Mouse (Mus musculus) R1 (cell line): ENCODE data around the gene Eef1akmt1.

Experiments used
- DNase-seq: peaks from one replicate; pipeline ENCODE4 v3.0.0-alpha.2; 2018; ENCODE audit warnings: low read depth, low spot score

Eef1akmt1 gene

DNA sequence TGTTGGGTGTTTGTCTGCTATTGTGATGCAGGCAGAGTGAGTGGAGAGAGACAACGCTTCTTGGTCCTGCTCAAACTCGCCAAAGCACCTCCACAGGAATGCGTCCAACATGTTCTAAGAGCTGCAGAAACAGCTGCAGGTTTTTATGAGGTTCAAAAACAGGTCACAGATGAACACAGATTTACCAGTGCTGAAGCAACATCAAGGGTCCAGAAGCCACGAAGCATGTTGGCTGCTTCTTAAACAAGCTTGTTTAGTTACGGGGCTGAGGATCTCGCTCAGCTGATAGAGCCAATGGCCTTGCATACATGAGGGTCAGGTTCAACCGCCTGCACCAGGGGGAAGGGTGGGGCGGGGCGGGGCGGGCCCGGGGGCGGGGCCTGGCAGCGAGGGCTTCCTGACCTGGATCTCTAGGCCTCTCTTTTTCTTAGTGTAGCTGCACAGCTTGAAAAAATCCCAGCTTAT, 24.8 kb downstream of the Eef1akmt1 start:
- peak; percentile 73 for DNase-seq

DNA sequence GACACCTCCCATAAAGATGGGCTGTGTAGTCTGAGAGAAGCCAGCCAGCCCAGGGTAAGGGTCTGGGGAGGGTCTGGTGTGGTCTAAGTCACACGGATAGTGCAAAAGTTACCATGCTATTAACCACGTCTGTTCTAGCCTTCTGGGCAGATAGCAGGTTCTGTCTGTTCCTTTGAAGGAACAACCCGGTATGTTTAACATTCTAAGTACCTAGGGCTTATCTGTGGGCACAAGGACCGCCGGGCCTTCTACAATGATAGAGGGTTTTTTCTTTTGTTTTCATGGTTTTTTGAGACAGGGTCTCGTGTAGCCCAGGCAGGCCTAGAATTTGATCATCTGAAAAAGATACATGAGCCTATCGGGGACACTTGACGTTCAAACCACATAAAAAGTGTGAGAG, 25.3 kb downstream of the Eef1akmt1 start:
- no peak for DNase-seq

DNA sequence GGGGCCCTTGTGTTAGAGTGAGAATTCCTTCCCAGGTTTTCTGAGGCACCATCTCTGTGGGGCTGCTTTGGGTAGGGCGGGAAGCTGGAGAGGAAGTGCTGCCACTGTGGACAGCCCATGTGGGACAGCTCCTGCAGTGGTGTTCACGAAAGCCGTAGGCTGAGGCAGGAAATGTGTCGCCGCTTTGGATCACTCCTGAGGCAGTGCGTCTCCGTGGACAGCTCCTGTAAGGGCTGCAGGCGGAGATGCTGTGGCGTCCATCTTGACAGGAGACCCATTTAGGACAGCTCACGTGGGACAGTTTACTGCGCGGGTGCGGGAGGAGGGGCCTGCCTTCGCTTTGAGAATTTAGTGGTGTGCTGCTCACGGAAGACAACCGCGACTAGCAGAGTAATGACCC, 25.9 kb downstream of the Eef1akmt1 start:
- peak; percentile 65 for DNase-seq

DNA sequence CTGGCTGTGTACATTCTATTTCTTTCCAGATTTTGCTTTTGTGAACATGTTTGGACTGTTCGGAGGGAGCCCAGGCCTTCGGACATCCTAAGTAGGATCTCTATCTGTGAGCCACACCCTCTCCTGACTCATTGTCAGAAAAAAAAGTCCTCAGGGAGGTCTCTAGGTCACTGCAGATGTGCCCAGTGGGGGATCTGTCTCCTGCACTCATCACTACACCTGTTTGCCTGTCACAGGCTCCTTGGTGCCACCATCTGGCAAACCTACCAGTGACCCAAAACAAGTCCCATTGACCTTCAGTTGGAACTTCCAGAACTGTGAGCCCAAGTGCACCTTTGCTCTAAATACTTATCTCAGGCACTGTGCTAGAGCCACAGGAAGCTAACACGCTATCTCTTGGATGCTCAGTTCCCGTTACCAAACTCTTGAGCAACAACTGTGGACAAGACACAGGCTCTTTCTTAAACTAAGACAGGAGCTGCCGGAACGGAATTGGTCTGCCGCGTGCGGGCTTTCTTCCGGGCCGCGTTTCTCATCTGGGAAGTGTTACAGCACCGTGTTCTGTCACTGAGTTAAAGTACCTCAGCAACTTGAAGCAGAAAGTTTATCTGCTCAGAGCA, 27.9 kb downstream of the Eef1akmt1 start:
- peak; percentile 48 for DNase-seq

DNA sequence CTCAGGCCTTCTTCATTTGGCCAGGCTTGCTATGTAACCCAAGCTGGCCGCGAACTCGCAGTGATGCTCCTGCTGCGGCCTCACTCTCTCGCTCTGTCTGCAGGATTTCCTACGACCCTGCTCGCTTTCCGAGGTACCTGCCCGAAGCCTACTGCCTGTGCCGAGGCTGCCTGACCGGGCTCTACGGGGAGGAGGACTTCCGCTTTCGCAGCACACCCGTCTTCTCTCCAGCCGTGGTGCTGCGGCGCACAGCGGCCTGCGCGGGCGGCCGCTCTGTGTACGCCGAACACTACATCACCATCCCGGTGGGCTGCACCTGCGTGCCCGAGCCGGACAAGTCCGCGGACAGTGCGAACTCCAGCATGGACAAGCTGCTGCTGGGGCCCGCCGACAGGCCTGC, 29.2 kb downstream of the Eef1akmt1 start:
- peak; percentile 64 for DNase-seq

DNA sequence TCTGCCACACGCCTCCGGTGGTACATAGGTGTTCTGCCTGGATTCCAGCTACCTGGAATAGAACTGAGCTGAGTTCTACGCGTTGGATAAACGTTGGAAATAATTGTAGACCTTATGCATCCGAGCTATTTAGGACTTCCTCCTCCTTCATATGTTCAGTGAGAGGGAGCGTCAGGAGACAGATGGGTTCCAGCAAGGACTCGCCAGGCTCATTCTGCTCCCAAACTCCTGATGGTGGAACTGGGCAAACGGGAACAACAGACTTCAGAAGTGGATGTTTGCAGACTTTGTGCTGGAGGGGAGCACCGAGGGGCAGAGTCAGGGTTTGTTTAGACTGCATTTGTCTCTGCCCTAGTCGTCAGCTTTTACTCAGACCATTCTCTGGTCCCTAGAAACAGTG, 30.7 kb downstream of the Eef1akmt1 start:
- no peak for DNase-seq

DNA sequence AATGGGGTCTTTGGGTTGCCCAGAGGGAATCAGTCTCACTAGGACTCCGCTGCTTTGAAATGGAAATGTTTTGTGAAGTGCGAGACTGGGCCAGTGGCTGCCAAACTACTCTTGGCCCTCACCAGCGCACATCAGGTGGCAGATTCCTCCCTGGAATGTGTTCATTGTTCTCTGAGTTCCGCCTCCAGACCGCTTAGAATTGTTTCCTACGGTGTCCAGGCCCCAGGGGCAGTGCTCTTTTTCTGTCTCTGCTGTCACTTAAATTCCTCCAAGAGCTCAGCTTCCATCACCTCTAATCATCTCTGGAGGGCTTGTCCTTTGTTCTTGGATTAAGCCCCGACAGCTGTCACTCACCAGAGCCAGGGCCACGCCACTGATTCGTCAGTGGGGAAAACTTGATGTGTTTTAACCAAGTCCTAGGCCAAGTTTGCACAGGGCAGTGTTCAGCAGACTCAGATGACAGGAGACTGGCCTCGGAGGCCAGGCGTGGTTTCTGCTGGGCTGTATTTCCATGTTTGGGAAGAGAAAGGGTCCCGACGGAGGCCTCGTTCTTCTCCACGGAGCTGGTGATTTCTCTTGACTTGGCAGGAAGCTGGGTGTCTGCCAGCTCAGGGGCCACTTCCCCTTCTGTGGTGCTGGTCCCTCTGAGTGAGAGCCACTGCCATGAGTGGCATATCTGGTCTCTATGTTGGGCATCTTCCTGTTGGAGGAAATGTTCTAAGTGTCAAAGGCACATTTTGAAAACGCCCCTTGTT, 34.0 kb downstream of the Eef1akmt1 start:
- peak; percentile 96 for DNase-seq

DNA sequence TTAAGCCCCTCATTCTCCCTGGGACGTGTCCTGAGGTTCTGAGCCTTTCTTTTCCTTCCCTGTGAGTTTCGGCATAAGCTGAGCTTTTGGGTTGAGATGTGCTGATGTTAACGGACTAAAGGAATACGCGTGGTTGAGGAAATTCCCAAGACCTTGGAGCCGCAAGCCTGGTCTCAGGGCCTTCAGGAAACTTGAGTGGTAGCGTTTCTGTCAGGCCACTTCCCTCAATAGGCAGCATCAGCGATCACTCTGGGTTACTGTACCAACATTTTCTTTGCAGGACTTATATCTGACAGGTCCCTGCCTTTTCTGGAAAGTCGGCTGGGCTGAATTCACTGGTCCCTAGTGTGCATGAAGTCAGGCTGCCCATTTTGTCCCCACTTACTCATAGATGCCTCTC, 34.6 kb downstream of the Eef1akmt1 start:
- DNase-seq: peak; percentile 60

DNA sequence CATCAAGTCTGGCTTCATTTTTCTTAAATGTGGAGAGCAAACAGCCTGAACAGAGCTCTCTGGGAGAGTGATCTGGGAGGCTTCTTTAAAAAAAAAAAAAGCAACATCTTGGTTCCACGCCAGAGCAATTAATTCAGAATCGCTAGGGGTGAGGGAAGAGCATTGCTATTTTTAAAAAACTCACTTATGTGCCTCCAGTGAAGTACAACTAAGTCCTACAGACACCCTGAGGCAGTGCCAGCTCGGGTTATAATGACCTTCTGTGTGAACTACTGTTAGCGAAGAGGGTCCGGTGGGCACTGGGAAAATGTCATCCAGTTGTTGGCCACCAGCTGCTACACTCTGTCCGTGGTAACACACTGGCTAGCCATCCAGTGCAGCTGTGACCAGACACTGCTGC, 35.8 kb downstream of the Eef1akmt1 start:
- no peak for DNase-seq

DNA sequence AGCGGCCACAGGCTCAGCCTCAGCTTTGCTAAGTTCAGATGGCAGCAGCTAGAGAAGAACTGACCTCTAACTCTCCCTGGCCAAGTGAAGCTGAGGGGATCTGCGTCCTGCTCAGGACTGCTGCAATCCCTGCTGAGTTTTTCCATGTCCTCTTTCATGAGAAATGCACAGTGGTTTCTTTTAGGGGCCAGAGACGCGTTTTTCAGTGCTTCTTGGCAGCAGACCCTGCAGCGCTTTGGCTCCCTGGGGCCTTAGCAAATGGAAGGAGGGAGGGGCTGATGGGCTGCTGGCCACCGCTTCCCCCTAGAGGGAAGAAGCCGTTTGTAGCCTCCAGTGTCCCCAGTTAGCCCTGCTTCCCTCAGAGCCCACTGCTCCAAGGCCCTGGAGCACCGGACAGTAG, 36.5 kb downstream of the Eef1akmt1 start:
- DNase-seq: no peak

DNA sequence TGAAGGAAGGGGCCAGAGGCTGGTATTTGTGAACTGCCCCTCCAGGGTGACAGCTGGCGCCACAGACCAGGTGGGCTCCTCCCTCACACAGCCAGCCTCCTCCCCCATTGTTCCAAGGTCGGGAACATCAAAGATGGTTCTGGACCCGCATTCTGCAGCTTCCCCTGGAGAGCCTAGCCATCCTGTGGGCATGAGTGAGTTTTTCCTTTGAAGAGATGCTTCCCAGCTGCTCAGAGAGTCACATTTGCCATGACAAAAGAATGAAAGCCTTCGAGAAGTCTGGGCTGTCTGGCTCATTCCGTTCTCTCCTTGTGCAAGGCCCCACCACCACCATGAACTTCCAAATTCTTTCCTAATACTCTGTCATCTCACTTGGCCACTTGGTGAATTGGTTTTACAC, 37.1 kb downstream of the Eef1akmt1 start:
- peak; percentile 75 for DNase-seq

DNA sequence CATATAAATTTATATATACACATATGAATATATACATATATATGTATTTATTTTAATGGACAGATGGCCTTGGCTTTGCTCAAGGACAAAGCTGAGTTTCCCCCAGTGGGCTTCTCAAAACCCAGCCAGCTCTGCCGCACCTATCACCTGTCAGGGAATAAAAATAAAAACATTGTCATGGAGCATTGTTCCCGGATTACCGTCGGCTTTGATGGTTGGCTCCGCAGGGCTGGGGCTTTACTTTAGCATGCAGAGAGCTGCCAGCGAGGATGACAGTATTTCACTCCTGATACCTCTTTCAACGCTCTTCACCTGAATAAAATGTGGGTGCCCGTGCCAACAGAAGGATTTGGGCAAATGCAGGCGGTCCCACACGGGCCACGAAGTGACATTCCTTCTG, 37.6 kb downstream of the Eef1akmt1 start:
- DNase-seq: no peak

DNA sequence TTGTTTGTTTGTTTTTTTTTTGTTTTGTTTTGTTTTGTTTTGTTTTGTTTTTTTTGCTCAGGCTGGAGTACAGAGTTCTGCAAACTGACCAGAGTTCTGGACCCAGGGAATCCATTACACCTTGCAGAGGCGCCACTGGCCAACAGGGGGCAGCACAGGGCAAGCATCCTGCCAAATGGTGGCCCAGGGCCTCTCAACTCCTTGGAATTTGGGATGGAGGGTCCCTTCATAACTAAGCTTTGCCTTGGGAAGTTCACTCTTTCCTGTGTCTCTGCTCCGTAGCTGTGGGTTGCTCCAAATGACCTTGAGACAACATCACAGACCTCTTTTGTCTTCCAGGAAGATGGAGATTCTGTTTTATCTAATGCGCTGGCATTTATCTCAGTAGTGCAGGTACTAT, 38.2 kb downstream of the Eef1akmt1 start:
- peak; percentile 71 for DNase-seq

DNA sequence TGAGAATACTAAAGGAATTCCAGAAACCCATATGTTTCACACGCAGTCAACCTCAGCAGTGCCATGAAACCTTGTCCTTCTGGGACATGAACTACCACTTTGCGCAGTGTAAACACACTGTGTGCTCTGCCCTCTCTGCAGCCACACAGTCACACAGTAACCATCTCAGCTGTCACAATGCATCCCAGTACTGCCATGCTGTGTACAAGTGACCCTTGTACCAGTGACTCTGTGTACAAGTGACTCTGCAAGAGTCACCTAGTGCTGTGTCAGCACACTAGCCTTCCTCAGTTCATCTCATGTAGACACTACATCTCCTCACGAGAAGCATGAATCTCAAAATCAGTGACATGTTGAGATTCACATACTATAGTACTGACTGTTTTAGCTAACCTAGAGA, 38.8 kb downstream of the Eef1akmt1 start:
- no peak for DNase-seq

DNA sequence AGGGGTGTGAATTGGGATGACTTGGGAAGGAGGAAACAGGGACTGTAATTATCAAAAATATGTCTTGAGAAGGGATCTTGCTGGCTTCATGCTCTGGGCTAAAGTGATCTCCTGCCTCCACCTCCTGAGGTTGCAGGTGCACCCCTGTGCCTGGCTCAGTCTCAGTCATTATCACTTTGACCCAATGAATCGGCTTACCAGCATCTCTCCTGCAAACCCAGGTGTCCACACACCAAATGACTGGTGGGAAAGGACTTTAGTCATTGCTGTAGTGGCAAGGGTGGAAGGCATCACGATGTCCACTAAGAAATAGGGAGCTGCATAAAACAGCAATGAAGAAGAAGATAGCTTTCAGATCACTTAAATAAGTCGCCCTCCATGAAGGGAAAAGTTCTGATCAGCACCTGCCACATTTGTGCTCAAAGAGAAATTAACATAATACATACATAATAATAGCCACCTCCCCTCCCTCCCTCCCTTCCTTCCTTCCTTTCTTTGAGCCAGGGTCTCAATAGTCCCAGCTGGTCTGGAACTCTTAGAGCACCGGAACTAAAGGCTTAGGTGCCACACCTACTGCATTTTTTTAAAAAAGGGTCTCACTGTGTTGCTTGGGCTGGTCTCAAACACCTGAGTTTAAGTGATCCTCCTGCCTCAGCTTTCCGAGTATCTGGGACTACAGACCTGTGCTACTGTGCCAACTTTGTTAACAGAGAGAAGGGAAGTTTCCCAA, 41.5 kb downstream of the Eef1akmt1 start:
- peak; percentile 96 for DNase-seq

DNA sequence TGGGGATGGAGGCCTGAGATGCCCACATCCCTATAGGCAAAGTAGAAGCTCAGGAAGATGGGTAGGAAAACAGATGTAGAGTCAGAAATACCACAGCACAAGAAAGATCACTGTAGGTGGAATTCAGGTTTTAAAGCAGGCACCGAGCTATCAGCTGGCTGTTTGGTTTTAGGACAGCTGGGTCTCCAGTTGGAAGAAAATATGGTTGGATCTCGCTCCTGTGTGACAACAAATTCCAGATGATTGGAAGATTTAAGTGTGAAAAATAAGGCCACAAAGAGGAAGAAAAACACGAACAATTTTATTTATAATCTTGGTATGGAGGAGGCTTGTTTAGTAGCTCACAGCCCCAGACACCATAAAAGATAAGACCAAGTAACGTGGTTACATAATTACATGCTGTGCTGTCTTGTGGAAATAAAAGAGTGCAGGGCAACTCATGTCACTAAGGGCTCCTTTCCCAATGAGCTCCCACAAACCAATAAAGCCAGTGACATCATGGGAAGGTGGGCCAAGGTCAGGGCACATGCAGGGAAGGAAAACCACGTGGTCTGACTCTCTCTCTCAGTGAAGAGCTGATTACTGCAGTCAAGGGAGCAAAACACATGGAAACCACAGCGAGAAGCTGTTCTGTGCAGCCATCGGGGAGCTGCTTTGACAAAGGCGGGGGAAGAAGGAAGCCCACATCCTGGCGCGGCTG, 42.2 kb downstream of the Eef1akmt1 start:
- peak; percentile 95 for DNase-seq

DNA sequence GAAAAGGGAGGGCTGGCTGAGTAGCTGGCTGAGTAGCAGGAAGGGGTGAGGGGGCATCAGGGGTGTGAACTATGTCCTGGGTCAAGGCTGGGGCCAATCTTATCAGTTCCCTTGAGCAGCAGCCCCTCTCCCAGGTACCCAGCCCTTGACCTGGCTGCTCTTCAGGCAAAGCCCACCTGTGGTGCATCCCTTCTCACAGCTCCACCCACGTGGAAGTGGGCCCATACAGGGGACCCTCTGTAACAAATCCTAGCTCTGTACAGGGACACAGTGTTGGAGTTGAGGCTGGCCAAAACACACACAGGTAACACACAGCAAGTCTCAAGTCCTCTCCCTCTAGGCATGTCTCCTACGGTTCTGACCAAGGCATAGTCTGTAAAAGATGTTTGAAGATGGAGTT, 43.8 kb downstream of the Eef1akmt1 start:
- no peak for DNase-seq

DNA sequence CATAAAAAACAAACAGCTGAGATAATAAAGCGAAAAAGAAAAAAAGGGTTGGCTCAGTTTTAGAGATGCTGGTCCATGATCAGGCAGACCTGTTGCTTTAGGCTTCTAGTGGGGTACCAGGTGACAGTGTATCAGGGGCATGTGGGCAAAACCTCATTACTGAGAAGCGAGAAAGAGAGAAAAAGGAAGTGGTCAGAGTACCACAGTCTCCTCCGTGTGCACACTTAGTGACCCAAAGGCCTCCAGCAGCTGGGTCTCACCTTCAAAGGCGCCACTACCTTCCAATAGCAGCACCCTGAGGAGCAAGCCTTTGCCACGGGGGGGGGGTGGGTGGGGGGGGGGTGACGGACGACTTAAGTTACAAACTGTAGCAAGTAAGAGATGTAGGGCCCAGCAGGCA, 44.3 kb downstream of the Eef1akmt1 start:
- no peak for DNase-seq

DNA sequence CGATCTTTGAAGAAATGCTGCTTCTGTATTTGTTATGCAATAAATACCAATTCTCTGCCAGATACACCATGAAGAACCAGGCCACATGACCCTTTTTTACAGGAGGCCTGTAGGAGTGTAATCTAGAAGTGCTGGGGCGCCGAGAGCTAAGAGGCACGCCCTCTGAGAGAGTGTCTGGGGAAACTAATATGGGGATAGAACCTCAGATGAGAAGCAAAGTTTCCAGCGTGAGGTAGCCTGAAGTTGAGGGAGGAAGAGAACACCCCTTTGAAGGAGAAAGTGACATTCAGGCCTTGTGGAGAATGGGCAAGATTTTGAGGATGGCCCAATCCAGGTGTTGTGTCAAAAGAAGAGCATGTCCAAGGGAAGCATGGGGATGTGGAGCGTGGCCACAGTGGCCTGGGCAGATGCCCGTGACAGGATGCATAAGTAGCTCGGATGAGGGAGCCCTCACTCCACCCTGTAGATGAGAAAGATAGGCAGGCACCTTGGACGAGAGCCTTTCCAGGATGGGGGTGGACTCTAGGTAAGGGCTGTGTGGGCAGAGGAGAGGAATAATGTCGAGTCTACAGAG, 45.3 kb downstream of the Eef1akmt1 start:
- no peak for DNase-seq

DNA sequence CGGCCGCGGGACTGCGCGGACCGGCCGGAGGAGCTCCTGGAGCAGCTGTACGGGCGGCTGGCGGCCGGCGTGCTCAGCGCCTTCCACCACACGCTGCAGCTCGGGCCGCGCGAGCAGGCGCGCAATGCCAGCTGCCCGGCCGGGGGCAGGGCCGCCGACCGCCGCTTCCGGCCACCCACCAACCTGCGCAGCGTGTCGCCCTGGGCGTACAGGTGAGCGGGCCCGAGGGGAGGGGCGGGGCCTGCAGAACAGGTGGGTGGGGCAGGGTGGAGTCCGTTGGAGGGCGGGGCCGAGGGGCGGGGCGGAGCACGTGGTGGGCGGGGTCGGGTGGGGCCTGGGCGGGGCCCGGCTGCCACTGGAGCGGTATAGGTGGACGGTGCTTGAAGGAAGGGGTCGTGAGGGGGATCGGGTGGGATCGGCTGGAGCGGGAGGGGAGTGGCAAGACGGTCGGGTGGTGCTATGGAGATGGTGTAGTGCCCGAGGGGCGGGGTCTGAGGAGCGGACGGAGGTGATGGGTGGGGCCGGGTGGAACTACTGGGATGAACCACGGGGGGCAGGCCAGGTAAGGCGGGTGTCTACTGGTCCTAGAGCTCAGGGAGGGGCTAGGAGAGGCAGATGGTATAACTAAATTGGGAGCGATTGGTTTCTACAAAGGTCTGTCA, 45.9 kb downstream of the Eef1akmt1 start:
- peak; percentile 93 for DNase-seq
